Mouse (Mus musculus): ENCODE data around the gene Stxbp6. TPM values are rescaled to one million over a fixed set of nuclear protein-coding genes. Genes with fewer than 3 reads are reported as not detected.

Stxbp6 gene
- polyA plus RNA-seq, 1 experiment from 2014 or later, result 11.3 TPM

DNA sequence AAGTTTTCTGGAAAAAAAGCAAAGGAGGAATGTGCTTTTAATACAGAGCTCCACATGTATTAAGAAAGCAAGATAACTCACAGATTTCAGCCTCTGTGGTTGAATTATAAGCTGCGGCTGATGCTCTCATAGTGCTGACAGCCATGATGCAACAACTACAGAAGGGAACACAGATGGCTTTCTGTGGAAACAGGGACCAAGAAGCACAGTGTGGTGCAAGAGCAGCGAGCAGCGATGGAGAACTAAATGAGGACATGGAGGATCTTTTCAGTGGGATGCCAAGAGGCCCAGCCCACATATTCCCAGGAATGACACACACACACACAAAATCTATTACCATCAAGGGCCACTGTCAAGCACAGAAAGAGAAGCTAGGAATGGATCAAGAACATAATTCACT is 81.1 kb downstream of the Stxbp6 start:
- H3K4me3 ChIP-seq (replicated peaks), result no peak overlapping the region
- H3K27me3 ChIP-seq, result no peaks in the 10 kb centered on the region
- no peak overlapping the region for H3K9ac ChIP-seq
- no peaks in the 10 kb centered on the region for H3K9me3 ChIP-seq (replicated peaks)
- WGBS, result 63% methylated on average over 3 of the region's 3 CpGs
- no peaks in the 10 kb centered on the region for H3K4me1 ChIP-seq
- no peaks in the 10 kb centered on the region for H3K36me3 ChIP-seq
- no peak for ATAC-seq (ENCODE audit: insufficient number of reproducible peaks, low FRiP score, low TSS enrichment, low read depth)
- H3K27ac ChIP-seq (replicated peaks), result no peak overlapping the region
- no peak overlapping the region for H3K4me2 ChIP-seq (replicated peaks)

DNA sequence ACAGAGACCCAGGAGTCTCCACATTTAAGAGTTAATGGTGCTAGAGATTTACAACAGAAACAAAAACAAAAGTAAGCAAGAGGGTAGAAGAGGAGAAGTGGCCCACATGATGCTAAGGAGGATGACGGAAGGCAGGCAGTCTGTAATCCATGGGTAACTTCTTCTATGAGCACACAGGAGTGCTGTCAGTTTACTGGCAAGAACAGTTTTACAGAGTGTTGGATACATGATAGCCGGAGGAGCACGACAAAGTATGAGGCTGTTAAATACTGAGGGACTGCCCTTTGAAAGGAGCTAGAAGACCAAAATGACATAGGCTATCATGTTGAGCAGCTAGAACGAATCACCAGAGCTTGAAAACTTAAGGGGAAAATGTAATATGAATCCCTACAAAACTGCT is 81.7 kb downstream of the Stxbp6 start:
- Histone ChIP-seq H3K27me3 (no peaks in the 10 kb centered on the region), H3K9me3 (replicated peaks) (no peaks in the 10 kb centered on the region), H3K4me2 (replicated peaks) (no peak overlapping the region), H3K4me3 (replicated peaks) (no peak overlapping the region), H3K36me3 (no peaks in the 10 kb centered on the region), H3K4me1 (no peaks in the 10 kb centered on the region), H3K27ac (replicated peaks) (no peak overlapping the region), H3K9ac (no peak overlapping the region)
- 70% methylated on average over 4 of the region's 4 CpGs for WGBS
- no peak for ATAC-seq (ENCODE audit: insufficient number of reproducible peaks, low FRiP score, low TSS enrichment, low read depth)

DNA sequence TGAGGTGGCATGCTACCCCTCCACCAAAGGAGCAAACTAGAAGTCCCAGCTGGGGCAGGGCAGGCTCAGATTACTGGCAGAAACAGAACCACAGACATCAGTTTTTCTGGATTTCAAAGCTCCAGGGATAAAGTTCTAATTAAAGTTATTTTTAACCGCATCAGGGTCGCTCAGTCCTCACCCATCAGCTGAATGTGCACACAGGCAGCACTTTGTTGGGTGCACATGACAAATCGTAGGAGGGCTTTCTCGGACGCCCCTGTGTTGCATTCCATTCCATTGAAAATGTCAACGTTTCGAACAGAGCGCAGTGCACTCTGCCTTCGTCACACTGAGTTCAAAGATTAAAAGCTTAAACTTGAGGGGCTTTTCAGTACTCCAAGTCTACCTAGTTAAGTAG is 84.1 kb downstream of the Stxbp6 start:
- Histone ChIP-seq H3K36me3 (no peaks in the 10 kb centered on the region), H3K9me3 (replicated peaks) (no peaks in the 10 kb centered on the region), H3K9ac (no peak overlapping the region), H3K4me3 (replicated peaks) (no peak overlapping the region), H3K27ac (replicated peaks) (no peak overlapping the region), H3K4me2 (replicated peaks) (no peak overlapping the region), H3K4me1 (no peaks in the 10 kb centered on the region), H3K27me3 (no peaks in the 10 kb centered on the region)
- 43% methylated on average over 9 of the region's 9 CpGs for WGBS
- ATAC-seq (ENCODE audit: insufficient number of reproducible peaks, low FRiP score, low TSS enrichment, low read depth), result no peak

DNA sequence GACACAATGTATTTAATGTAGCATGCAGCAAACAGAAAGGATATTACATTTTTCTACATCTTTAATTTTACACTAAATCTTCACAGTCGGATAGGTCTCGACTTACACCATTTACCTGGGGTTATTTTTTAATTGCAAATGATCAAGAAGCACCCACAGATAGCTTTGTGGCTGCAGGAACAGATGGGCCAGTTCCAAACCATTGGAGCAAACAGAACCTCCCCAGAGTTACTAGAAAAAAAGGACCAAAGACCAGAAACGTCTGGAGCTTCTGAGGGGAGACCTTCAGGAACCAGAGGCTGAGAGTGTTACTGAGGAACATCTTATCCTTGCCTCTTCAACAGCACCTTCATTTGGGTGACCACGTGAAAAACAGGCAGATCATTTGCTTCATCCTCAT is 85.5 kb downstream of the Stxbp6 start:
- Histone ChIP-seq H3K36me3 (no peaks in the 10 kb centered on the region), H3K9me3 (replicated peaks) (no peaks in the 10 kb centered on the region), H3K27me3 (no peaks in the 10 kb centered on the region), H3K27ac (replicated peaks) (no peak overlapping the region), H3K4me2 (replicated peaks) (no peak overlapping the region), H3K4me1 (no peaks in the 10 kb centered on the region), H3K4me3 (replicated peaks) (no peak overlapping the region), H3K9ac (no peak overlapping the region)
- ATAC-seq (ENCODE audit: insufficient number of reproducible peaks, low FRiP score, low TSS enrichment, low read depth), result no peak
- WGBS, result 78% methylated on average over 4 of the region's 4 CpGs

DNA sequence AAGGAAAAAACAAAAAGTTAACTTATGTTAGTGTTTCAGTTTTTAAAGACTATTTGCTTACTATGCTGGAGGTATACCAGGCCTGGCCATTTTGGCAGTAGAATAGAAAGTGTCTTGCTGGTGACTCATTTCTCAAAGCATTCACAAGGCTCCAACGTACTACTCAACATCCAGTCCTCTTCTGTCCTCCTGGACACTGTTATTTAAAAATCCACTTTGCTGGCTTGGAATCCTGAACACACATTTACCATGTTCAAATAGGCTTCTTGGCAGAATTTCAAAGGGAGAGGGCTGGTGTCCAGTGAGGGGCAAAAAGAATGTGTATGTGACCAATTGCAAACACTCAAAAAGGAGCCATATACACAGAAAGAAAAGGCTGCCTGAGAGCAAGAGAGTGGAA is 86.7 kb downstream of the Stxbp6 start:
- Histone ChIP-seq H3K27ac (replicated peaks) (no peak overlapping the region), H3K4me1 (no peaks in the 10 kb centered on the region), H3K9me3 (replicated peaks) (no peaks in the 10 kb centered on the region), H3K36me3 (no peaks in the 10 kb centered on the region), H3K4me3 (replicated peaks) (no peak overlapping the region), H3K9ac (no peak overlapping the region), H3K27me3 (no peaks in the 10 kb centered on the region), H3K4me2 (replicated peaks) (no peak overlapping the region)
- 60% methylated on average over 1 of the region's 1 CpGs for WGBS
- ATAC-seq (ENCODE audit: insufficient number of reproducible peaks, low FRiP score, low TSS enrichment, low read depth), result no peak

DNA sequence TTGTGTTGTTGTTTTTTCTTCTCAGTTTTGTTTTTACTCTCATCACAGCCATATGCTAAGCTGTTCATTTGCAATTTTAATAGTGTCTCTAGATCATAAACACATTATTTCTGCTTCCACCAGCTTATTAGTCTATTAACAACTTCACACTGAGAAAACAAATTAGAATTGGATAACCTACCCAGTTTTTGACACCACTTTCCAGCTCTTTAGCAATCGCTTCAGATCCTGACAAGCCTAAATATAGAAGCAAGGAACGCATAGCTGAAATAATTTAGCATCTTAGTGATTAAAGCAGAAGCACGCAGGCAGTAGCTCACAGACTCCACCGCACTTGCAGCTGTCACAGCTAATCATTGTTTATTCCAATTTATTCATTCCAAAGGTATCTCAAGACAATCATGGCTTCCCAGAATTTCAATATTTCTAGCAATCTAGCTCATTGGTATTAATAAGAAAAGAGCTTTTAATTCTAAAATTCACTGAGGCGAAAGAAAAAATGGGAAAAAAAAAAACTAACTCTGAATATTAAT is 95.1 kb downstream of the Stxbp6 start:
- WGBS, result 45% methylated on average over 5 of the region's 5 CpGs
- H3K27me3 ChIP-seq, result no peaks in the 10 kb centered on the region
- no peak overlapping the region for H3K4me2 ChIP-seq (replicated peaks)
- H3K27ac ChIP-seq (replicated peaks), result no peak overlapping the region
- H3K9ac ChIP-seq, result no peak overlapping the region
- no peaks in the 10 kb centered on the region for H3K36me3 ChIP-seq
- no peak overlapping the region for H3K4me3 ChIP-seq (replicated peaks)
- H3K4me1 ChIP-seq, result no peaks in the 10 kb centered on the region
- ATAC-seq (ENCODE audit: insufficient number of reproducible peaks, low FRiP score, low TSS enrichment, low read depth), result no peak
- no peaks in the 10 kb centered on the region for H3K9me3 ChIP-seq (replicated peaks)

DNA sequence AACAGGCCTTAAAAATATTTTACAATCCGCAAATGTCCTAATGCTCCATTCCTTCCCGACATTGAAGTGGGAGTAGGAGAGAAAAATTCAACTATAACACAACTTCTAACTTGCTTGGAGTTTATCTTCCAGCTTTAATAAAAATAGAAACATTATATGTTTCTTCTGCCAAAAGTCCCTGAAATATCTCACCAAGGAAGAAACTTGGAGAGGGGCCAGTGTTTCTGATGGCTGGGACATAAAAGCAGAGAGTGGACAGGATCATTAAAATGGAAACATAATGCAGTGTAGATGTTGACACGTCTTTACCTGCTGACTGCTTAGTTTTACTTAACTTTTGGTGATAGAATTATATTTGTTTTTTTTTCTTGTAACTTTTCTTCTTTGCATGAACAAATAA is 99.2 kb downstream of the Stxbp6 start:
- WGBS, result 81% methylated on average over 3 of the region's 3 CpGs
- ATAC-seq (ENCODE audit: insufficient number of reproducible peaks, low FRiP score, low TSS enrichment, low read depth), result no peak

DNA sequence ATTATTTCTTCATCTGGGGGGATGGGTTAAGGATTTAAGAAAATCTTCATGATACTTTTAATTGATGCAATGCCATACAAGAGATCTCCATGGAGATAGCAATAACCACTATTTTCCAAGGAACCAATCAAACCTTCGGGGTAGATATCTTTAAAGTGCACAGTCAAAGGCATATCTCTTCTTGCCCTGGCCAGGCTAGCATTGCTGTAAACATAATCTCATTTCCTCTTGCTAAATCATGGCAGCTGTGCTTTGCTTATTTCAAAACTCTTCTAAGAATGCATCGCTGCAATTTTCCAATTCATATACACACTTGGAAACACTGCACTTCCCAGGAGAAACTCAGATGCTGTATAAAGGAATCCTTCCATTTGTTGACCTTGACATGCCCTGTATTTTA is 103.0 kb downstream of the Stxbp6 start:
- Histone ChIP-seq H3K4me2 (replicated peaks) (no peak overlapping the region), H3K9ac (no peak overlapping the region), H3K27me3 (no peaks in the 10 kb centered on the region), H3K36me3 (no peaks in the 10 kb centered on the region), H3K4me1 (no peaks in the 10 kb centered on the region), H3K9me3 (replicated peaks) (no peaks in the 10 kb centered on the region), H3K4me3 (replicated peaks) (no peak overlapping the region), H3K27ac (replicated peaks) (no peak overlapping the region)
- 75% methylated on average over 2 of the region's 2 CpGs for WGBS
- ATAC-seq (ENCODE audit: insufficient number of reproducible peaks, low FRiP score, low TSS enrichment, low read depth), result no peak

More for the DNA sequence above, 99.2 kb downstream of the Stxbp6 start:
- Histone ChIP-seq H3K9me3 (replicated peaks) (no peaks in the 10 kb centered on the region), H3K27ac (replicated peaks) (no peak overlapping the region), H3K4me2 (replicated peaks) (no peak overlapping the region), H3K9ac (no peak overlapping the region), H3K36me3 (no peaks in the 10 kb centered on the region), H3K27me3 (no peaks in the 10 kb centered on the region), H3K4me3 (replicated peaks) (no peak overlapping the region), H3K4me1 (no peaks in the 10 kb centered on the region)

DNA sequence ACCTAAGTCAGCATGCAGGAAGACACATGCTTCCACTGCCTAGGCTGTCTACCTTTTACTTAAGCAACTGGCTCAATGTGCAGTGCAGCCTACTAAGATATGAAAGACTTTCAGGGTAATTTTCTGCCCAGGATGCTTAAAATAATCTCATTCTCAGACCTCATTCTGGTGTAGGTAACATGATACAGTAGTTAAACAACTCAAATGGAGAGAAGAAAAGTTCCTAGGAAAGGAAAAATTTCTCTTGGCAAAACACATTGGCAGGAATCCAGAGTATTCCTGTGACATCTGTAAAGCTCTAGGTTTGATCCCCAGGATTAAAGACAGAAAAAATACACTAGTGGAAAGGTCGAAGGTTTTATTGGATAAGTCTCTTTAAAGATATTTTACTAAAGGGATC is 107.1 kb downstream of the Stxbp6 start:
- Histone ChIP-seq H3K9me3 (replicated peaks) (no peaks in the 10 kb centered on the region), H3K36me3 (no peaks in the 10 kb centered on the region), H3K4me3 (replicated peaks) (no peak overlapping the region), H3K27ac (replicated peaks) (no peak overlapping the region), H3K4me2 (replicated peaks) (no peak overlapping the region), H3K9ac (no peak overlapping the region), H3K4me1 (no peaks in the 10 kb centered on the region), H3K27me3 (no peaks in the 10 kb centered on the region)
- ATAC-seq (ENCODE audit: insufficient number of reproducible peaks, low FRiP score, low TSS enrichment, low read depth), result no peak
- 35% methylated on average over 1 of the region's 1 CpGs for WGBS

DNA sequence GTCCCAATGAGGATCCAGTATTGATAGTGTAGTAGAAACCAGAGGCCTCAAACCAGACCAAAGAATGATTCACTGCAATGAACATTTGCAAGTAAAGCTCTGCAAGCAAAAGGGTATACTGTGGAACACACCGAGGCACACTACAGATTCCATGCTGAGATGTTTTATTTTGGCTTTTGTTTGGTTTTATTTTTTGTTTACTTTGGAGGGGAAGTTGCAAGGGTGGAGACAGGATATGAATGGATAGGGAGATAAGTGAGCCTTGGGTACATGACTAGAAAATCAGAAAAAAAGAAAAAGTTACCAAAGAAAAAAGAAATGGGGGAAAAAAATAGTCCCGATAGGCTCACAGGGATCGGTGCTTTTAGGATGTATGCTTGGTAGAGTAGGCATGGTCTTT is 117.0 kb downstream of the Stxbp6 start:
- no peak for ATAC-seq (ENCODE audit: insufficient number of reproducible peaks, low FRiP score, low TSS enrichment, low read depth)
- Histone ChIP-seq H3K4me3 (replicated peaks) (no peak overlapping the region), H3K4me2 (replicated peaks) (no peak overlapping the region), H3K36me3 (no peaks in the 10 kb centered on the region), H3K9ac (no peak overlapping the region), H3K27me3 (no peaks in the 10 kb centered on the region), H3K9me3 (replicated peaks) (no peaks in the 10 kb centered on the region), H3K4me1 (no peaks in the 10 kb centered on the region), H3K27ac (replicated peaks) (no peak overlapping the region)
- 94% methylated on average over 3 of the region's 3 CpGs for WGBS

DNA sequence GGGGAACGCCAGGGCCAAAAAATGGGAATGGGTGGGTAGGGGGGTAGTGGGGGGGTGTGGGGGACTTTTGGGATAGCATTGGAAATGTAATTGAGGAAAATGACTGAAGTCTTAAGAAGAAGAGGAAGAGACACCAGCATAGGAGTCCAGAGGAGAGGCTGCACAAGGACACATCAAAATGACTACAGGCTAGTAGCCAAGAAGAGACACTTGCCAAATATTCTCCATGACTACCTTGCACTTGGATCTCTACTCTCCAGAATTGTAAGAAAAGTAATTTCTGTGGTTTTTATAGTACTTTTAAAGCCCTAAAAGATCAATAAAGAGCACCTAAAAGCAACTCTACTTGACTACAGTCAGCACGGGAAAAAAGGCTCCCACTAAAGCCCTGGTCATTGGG is 121.4 kb downstream of the Stxbp6 start:
- ATAC-seq (ENCODE audit: insufficient number of reproducible peaks, low FRiP score, low TSS enrichment, low read depth), result no peak
- 93% methylated on average over 2 of the region's 2 CpGs for WGBS
- Histone ChIP-seq H3K4me2 (replicated peaks) (no peak overlapping the region), H3K36me3 (no peaks in the 10 kb centered on the region), H3K27me3 (no peaks in the 10 kb centered on the region), H3K27ac (replicated peaks) (no peak overlapping the region), H3K4me3 (replicated peaks) (no peak overlapping the region), H3K4me1 (no peaks in the 10 kb centered on the region), H3K9ac (no peak overlapping the region), H3K9me3 (replicated peaks) (no peaks in the 10 kb centered on the region)

DNA sequence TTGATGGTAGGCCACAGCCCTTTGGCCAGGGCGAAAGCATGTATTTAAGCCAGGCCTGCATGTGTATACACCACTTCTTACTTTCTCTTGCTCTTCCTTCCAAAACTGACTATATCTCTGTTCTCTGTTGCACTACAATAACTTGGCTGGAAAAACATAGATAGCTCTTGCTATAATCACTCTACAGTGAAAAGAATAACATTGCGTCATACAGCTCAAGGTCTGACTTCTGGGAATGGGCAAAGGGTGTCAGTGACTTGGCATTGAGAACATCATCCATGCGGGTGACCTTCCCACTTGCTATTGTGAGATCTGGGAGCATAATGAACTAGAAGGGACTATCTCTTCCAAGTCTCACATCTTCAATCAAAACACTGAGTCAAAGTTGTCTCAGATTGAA is 122.4 kb downstream of the Stxbp6 start:
- WGBS, result 92% methylated on average over 3 of the region's 3 CpGs
- H3K4me3 ChIP-seq (replicated peaks), result no peak overlapping the region

More for the DNA sequence above, 122.4 kb downstream of the Stxbp6 start:
- Histone ChIP-seq H3K9ac (no peak overlapping the region), H3K9me3 (replicated peaks) (no peaks in the 10 kb centered on the region), H3K27me3 (no peaks in the 10 kb centered on the region), H3K4me2 (replicated peaks) (no peak overlapping the region), H3K4me1 (no peaks in the 10 kb centered on the region), H3K36me3 (no peaks in the 10 kb centered on the region), H3K27ac (replicated peaks) (no peak overlapping the region)
- ATAC-seq (ENCODE audit: insufficient number of reproducible peaks, low FRiP score, low TSS enrichment, low read depth), result no peak

All from embryonic facial prominence, embryonic 15.5 days (tissue).